Mouse (Mus musculus): ENCODE results near the gene Cbl. TPM values are rescaled to one million over a fixed set of nuclear protein-coding genes. Genes with fewer than 3 reads are reported as not detected.
A peak's percentile ranks its signal among the peaks of the same experiment; 100 is the strongest.

The Cbl gene
- polyA plus RNA-seq, 1 experiment from 2014 or later = 16.4 TPM

GRCm38 (mm10) chr9:44213538-44213937, 20.3 kb downstream of the Cbl start:
- ATAC-seq (replicated peaks; ENCODE audit: insufficient number of reproducible peaks, low FRiP score, low TSS enrichment, low read depth) = no peak
- Histone ChIP-seq H3K27me3 (ENCODE audit: control insufficient read depth, insufficient read depth, low read length) (no peaks in the 10 kb centered on the region), H3K4me2 (ENCODE audit: low read depth, low read length) (no peak overlapping the region), H3K27ac (replicated peaks; ENCODE audit: low read depth, low read length) (no peak overlapping the region), H3K4me1 (ENCODE audit: control insufficient read depth, insufficient read depth, low read length) (no peaks in the 10 kb centered on the region), H3K9me3 (replicated peaks; ENCODE audit: control insufficient read depth, low read length) (no peaks in the 10 kb centered on the region), H3K9ac (replicated peaks; ENCODE audit: low read length) (no peak overlapping the region), H3K4me3 (ENCODE audit: low read depth, low read length) (no peak overlapping the region), H3K36me3 (replicated peaks; ENCODE audit: control insufficient read depth, insufficient read depth, low read depth, low read length) (no peaks in the 10 kb centered on the region)
- DNase-seq (ENCODE audit: low spot score) = no peak
- 98% methylated on average over 14 of the region's 14 CpGs for WGBS

GRCm38 (mm10) chr9:44212406-44212805, 21.4 kb downstream of the Cbl start:
- Histone ChIP-seq H3K4me2 (ENCODE audit: low read depth, low read length) (no peak overlapping the region), H3K9me3 (replicated peaks; ENCODE audit: control insufficient read depth, low read length) (no peaks in the 10 kb centered on the region), H3K4me3 (ENCODE audit: low read depth, low read length) (no peak overlapping the region), H3K27ac (replicated peaks; ENCODE audit: low read depth, low read length) (no peak overlapping the region), H3K4me1 (ENCODE audit: control insufficient read depth, insufficient read depth, low read length) (no peaks in the 10 kb centered on the region), H3K36me3 (replicated peaks; ENCODE audit: control insufficient read depth, insufficient read depth, low read depth, low read length) (no peaks in the 10 kb centered on the region), H3K27me3 (ENCODE audit: control insufficient read depth, insufficient read depth, low read length) (no peaks in the 10 kb centered on the region), H3K9ac (replicated peaks; ENCODE audit: low read length) (no peak overlapping the region)
- DNase-seq (ENCODE audit: low spot score) (no peak), ATAC-seq (replicated peaks; ENCODE audit: insufficient number of reproducible peaks, low FRiP score, low TSS enrichment, low read depth) (no peak)
- WGBS = 97% methylated on average over 4 of the region's 4 CpGs

- WGBS = 90% methylated on average over 4 of the region's 4 CpGs
- no peaks in the 10 kb centered on the region for H3K27me3 ChIP-seq (ENCODE audit: control insufficient read depth, insufficient read depth, low read length)
- ATAC-seq (replicated peaks; ENCODE audit: insufficient number of reproducible peaks, low FRiP score, low TSS enrichment, low read depth) = no peak
- no peaks in the 10 kb centered on the region for H3K9me3 ChIP-seq (replicated peaks; ENCODE audit: control insufficient read depth, low read length)
- no peak overlapping the region for H3K27ac ChIP-seq (replicated peaks; ENCODE audit: low read depth, low read length)
- no peak overlapping the region for H3K4me3 ChIP-seq (ENCODE audit: low read depth, low read length)
- DNase-seq (ENCODE audit: low spot score) = no peak
- no peak overlapping the region for H3K9ac ChIP-seq (replicated peaks; ENCODE audit: low read length)
- no peak overlapping the region for H3K4me2 ChIP-seq (ENCODE audit: low read depth, low read length)
- H3K36me3 ChIP-seq (replicated peaks; ENCODE audit: control insufficient read depth, insufficient read depth, low read depth, low read length) = no peaks in the 10 kb centered on the region
- H3K4me1 ChIP-seq (ENCODE audit: control insufficient read depth, insufficient read depth, low read length) = no peaks in the 10 kb centered on the region
These were observed 24.4 kb downstream of the Cbl start for GRCm38 (mm10) chr9:44209416-44209815.

GRCm38 (mm10) chr9:44207840-44208239, 26.0 kb downstream of the Cbl start:
- H3K9ac ChIP-seq (replicated peaks; ENCODE audit: low read length) = no peak overlapping the region
- no peaks in the 10 kb centered on the region for H3K27me3 ChIP-seq (ENCODE audit: control insufficient read depth, insufficient read depth, low read length)
- H3K27ac ChIP-seq (replicated peaks; ENCODE audit: low read depth, low read length) = no peak overlapping the region
- 91% methylated on average over 2 of the region's 2 CpGs for WGBS
- no peaks in the 10 kb centered on the region for H3K9me3 ChIP-seq (replicated peaks; ENCODE audit: control insufficient read depth, low read length)
- no peak for ATAC-seq (replicated peaks; ENCODE audit: insufficient number of reproducible peaks, low FRiP score, low TSS enrichment, low read depth)
- no peak for DNase-seq (ENCODE audit: low spot score)
- no peaks in the 10 kb centered on the region for H3K36me3 ChIP-seq (replicated peaks; ENCODE audit: control insufficient read depth, insufficient read depth, low read depth, low read length)
- no peak overlapping the region for H3K4me2 ChIP-seq (ENCODE audit: low read depth, low read length)
- H3K4me1 ChIP-seq (ENCODE audit: control insufficient read depth, insufficient read depth, low read length) = no peaks in the 10 kb centered on the region
- no peak overlapping the region for H3K4me3 ChIP-seq (ENCODE audit: low read depth, low read length)

- H3K9ac ChIP-seq (replicated peaks; ENCODE audit: low read length) = no peak overlapping the region
- WGBS = 87% methylated on average over 3 of the region's 3 CpGs
- no peaks in the 10 kb centered on the region; the same call in 1 of the 2 replicates for H3K36me3 ChIP-seq (replicated peaks; ENCODE audit: control insufficient read depth, insufficient read depth, low read depth, low read length)
- H3K27ac ChIP-seq (replicated peaks; ENCODE audit: low read depth, low read length) = no peak overlapping the region
- no peaks in the 10 kb centered on the region for H3K9me3 ChIP-seq (replicated peaks; ENCODE audit: control insufficient read depth, low read length)
- H3K4me1 ChIP-seq (ENCODE audit: control insufficient read depth, insufficient read depth, low read length) = no peaks in the 10 kb centered on the region
- H3K27me3 ChIP-seq (ENCODE audit: control insufficient read depth, insufficient read depth, low read length) = no peaks in the 10 kb centered on the region
- H3K4me3 ChIP-seq (ENCODE audit: low read depth, low read length) = no peak overlapping the region
- no peak overlapping the region for H3K4me2 ChIP-seq (ENCODE audit: low read depth, low read length)
- DNase-seq (ENCODE audit: low spot score) (no peak), ATAC-seq (replicated peaks; ENCODE audit: insufficient number of reproducible peaks, low FRiP score, low TSS enrichment, low read depth) (no peak)
These were observed 33.4 kb downstream of the Cbl start for GRCm38 (mm10) chr9:44200458-44200857.

GRCm38 (mm10) chr9:44199580-44199979, 34.3 kb downstream of the Cbl start:
- ATAC-seq (replicated peaks; ENCODE audit: insufficient number of reproducible peaks, low FRiP score, low TSS enrichment, low read depth) (no peak), DNase-seq (ENCODE audit: low spot score) (peak; percentile 22)
- no peaks in the 10 kb centered on the region for H3K9me3 ChIP-seq (replicated peaks; ENCODE audit: control insufficient read depth, low read length)
- no peak overlapping the region for H3K9ac ChIP-seq (replicated peaks; ENCODE audit: low read length)
- no peaks in the 10 kb centered on the region for H3K27me3 ChIP-seq (ENCODE audit: control insufficient read depth, insufficient read depth, low read length)
- no peaks in the 10 kb centered on the region for H3K4me1 ChIP-seq (ENCODE audit: control insufficient read depth, insufficient read depth, low read length)
- no peak overlapping the region for H3K27ac ChIP-seq (replicated peaks; ENCODE audit: low read depth, low read length)
- H3K4me3 ChIP-seq (ENCODE audit: low read depth, low read length) = no peak overlapping the region
- H3K36me3 ChIP-seq (replicated peaks; ENCODE audit: control insufficient read depth, insufficient read depth, low read depth, low read length) = no peaks in the 10 kb centered on the region; the same call in 1 of the 2 replicates
- H3K4me2 ChIP-seq (ENCODE audit: low read depth, low read length) = no peak overlapping the region

GRCm38 (mm10) chr9:44199166-44199565, 34.7 kb downstream of the Cbl start:
- H3K9me3 ChIP-seq (replicated peaks; ENCODE audit: control insufficient read depth, low read length) = no peaks in the 10 kb centered on the region
- H3K4me3 ChIP-seq (ENCODE audit: low read depth, low read length) = no peak overlapping the region
- H3K27ac ChIP-seq (replicated peaks; ENCODE audit: low read depth, low read length) = no peak overlapping the region
- H3K9ac ChIP-seq (replicated peaks; ENCODE audit: low read length) = no peak overlapping the region
- 90% methylated on average over 3 of the region's 3 CpGs for WGBS
- no peak overlapping the region for H3K4me2 ChIP-seq (ENCODE audit: low read depth, low read length)
- no peaks in the 10 kb centered on the region for H3K4me1 ChIP-seq (ENCODE audit: control insufficient read depth, insufficient read depth, low read length)
- DNase-seq (ENCODE audit: low spot score) = no peak
- no peaks in the 10 kb centered on the region; the same call in 1 of the 2 replicates for H3K36me3 ChIP-seq (replicated peaks; ENCODE audit: control insufficient read depth, insufficient read depth, low read depth, low read length)
- no peak for ATAC-seq (replicated peaks; ENCODE audit: insufficient number of reproducible peaks, low FRiP score, low TSS enrichment, low read depth)
- no peaks in the 10 kb centered on the region for H3K27me3 ChIP-seq (ENCODE audit: control insufficient read depth, insufficient read depth, low read length)

- Histone ChIP-seq H3K36me3 (replicated peaks; ENCODE audit: control insufficient read depth, insufficient read depth, low read depth, low read length) (no peaks in the 10 kb centered on the region; the same call in 1 of the 2 replicates), H3K9me3 (replicated peaks; ENCODE audit: control insufficient read depth, low read length) (no peaks in the 10 kb centered on the region), H3K27me3 (ENCODE audit: control insufficient read depth, insufficient read depth, low read length) (no peaks in the 10 kb centered on the region), H3K4me2 (ENCODE audit: low read depth, low read length) (no peak overlapping the region), H3K4me1 (ENCODE audit: control insufficient read depth, insufficient read depth, low read length) (no peaks in the 10 kb centered on the region), H3K9ac (replicated peaks; ENCODE audit: low read length) (no peak overlapping the region), H3K4me3 (ENCODE audit: low read depth, low read length) (no peak overlapping the region), H3K27ac (replicated peaks; ENCODE audit: low read depth, low read length) (no peak overlapping the region)
- WGBS = 92% methylated on average over 4 of the region's 4 CpGs
- no peak for ATAC-seq (replicated peaks; ENCODE audit: insufficient number of reproducible peaks, low FRiP score, low TSS enrichment, low read depth)
- DNase-seq (ENCODE audit: low spot score) = no peak
These were observed 37.5 kb downstream of the Cbl start for GRCm38 (mm10) chr9:44196354-44196753.

All from embryonic facial prominence, embryonic 11.5 days (tissue).